Mouse (Mus musculus): ENCODE measurements around the gene Megf11.

GRCm38 (mm10) chr9:64602895-64603294, 217.5 kb downstream of the Megf11 start:
- TF ChIP-seq GATA1 (IDR thresholded peaks at IDR 0.05; ENCODE audit: borderline replicate concordance, low read length) (no peak), CTCF (IDR thresholded peaks at IDR 0.05; ENCODE audit: low read depth, low read length) (no peak)

Measured in G1E (cell line).